Mouse (Mus musculus) stomach, embryonic 15.5 days (tissue): ENCODE measurements at regions not wholly inside any gene's neighbourhood (a gene's known extent, or its start where the extent isn't known, plus 50 kb on each side); places are given as distances from the start of the nearest gene placed in this dataset.

Experiments
- ATAC-seq: fragments of 200-750 bp; cut with Nextera tagmentation; 2 replicates; pipeline ENCODE4 v1.8.0; 2017; ENCODE audit warnings: low read depth, moderate number of reproducible peaks, moderate TSS enrichment; ENCODE audit not compliant: insufficient read depth, low FRiP score
- H3K27ac ChIP-seq: fragments of 300-500 bp; sonication (generic); 2 replicates; pipeline ENCODE4 v1.5.1; 2015; ENCODE audit warnings: mild to moderate bottlenecking, inconsistent platforms
- H3K27me3 ChIP-seq: fragments of 300-500 bp; sonication (generic); replicated peaks from 2 replicates; pipeline ENCODE4 v1.6.1; 2015; ENCODE audit warnings: inconsistent platforms
- H3K36me3 ChIP-seq: fragments of 300-500 bp; sonication (generic); 2 replicates; pipeline ENCODE4 v1.6.1; 2015; ENCODE audit warnings: inconsistent platforms
- H3K4me1 ChIP-seq: fragments of 300-500 bp; sonication (generic); 2 replicates; pipeline ENCODE4 v1.6.1; 2015; ENCODE audit warnings: inconsistent platforms
- H3K4me2 ChIP-seq: fragments of 300-500 bp; sonication (generic); 2 replicates; pipeline ENCODE4 v1.6.1; 2015; ENCODE audit warnings: mild to moderate bottlenecking, inconsistent platforms
- H3K4me3 ChIP-seq: fragments of 300-500 bp; sonication (generic); replicated peaks from 2 replicates; pipeline ENCODE4 v1.5.1; 2015; ENCODE audit warnings: inconsistent platforms
- H3K9ac ChIP-seq: fragments of 300-500 bp; sonication (generic); 2 replicates; pipeline ENCODE4 v1.6.1; 2015; ENCODE audit warnings: inconsistent platforms
- H3K9me3 ChIP-seq: fragments of 300-500 bp; sonication (generic); 2 replicates; pipeline ENCODE4 v1.6.1; 2016; ENCODE audit warnings: inconsistent platforms
- WGBS: fragments of 180-500 bp; shearing (Covaris S2); methylation state at CpG from one replicate; pipeline ENCODE4 v1.1.7; 2015; 5-methylcytosine and 5-hydroxymethylcytosine counted together

GRCm38 (mm10) chr3:145705317-145705716, 53.2 kb upstream of the Ddah1 start:
- no peak for ATAC-seq
- H3K9me3 ChIP-seq, result no peaks in the 10 kb centered on the region
- H3K4me1 ChIP-seq, result peaks cover 4% of the 10 kb centered on the region; the same call in 1 of the 2 replicates
- no peaks in the 10 kb centered on the region for H3K36me3 ChIP-seq
- WGBS, result 50% methylated on average over 5 of the region's 5 CpGs
- no peak overlapping the region for H3K27ac ChIP-seq
- H3K27me3 ChIP-seq, result no peaks in the 10 kb centered on the region
- H3K9ac ChIP-seq, result no peak overlapping the region
- no peak overlapping the region for H3K4me3 ChIP-seq
- H3K4me2 ChIP-seq, result no peak overlapping the region

DNA sequence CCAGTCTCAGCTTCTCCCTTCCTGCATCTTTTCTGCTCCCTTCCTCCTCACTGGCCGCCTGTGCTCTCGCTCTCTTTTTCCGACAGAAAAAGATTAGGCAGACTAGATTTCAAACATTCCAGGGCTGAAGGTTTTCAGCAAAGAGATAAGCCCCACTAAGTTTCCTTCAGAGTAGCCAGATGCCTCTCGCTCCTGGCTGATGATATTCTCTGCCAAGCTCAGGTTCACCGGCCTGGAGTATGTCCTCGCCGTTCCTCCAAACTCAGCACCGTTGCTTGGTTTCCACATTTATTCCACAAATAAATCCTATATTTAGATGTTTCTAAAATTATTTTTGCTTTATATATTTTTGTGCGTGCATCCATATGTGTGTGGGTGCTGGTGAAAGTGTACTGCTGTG, 54.3 kb upstream of the Ccn1 start:
- Histone ChIP-seq H3K9ac (no peak overlapping the region), H3K4me2 (no peak overlapping the region), H3K27me3 (no peaks in the 10 kb centered on the region), H3K9me3 (no peaks in the 10 kb centered on the region), H3K4me3 (no peak overlapping the region), H3K36me3 (no peaks in the 10 kb centered on the region), H3K27ac (0 out of 2 replicates have a peak overlapping the region, but pooled peaks have one; percentile 2), H3K4me1 (peaks cover 4% of the 10 kb centered on the region; the same call in 1 of the 2 replicates)
- 51% methylated on average over 9 of the region's 9 CpGs for WGBS
- ATAC-seq, result no peak

DNA sequence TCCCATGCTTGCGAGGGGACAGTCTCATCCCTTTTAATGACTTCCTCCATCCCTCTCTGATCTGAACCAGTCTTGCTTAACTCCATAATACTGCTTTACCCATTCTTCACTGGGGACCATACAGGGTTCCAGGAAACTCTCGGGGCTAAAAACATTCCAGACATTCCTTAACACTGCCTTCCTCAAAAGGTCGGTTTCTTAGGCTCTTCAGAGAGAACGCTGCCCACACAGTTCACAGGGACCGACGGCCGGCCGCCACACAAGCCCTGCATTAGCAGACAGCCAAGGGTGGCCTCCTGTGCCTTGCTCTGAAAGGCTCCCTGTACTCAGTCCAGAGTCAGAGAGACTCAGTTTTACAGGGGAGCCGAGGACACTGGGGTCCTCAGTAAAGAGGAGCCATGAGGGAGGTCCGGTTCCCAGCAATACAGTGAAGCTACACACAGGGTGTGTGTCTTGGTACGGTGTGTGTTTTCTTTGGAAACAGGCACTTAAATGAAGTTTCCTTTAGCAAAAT, 53.7 kb upstream of the Ccn1 start:
- Histone ChIP-seq H3K9me3 (no peaks in the 10 kb centered on the region), H3K27me3 (no peaks in the 10 kb centered on the region), H3K4me1 (peaks cover 4% of the 10 kb centered on the region; the same call in 1 of the 2 replicates), H3K9ac (no peak overlapping the region), H3K27ac (0 out of 2 replicates have a peak overlapping the region, but pooled peaks have one; percentile 2), H3K4me2 (no peak overlapping the region), H3K36me3 (no peaks in the 10 kb centered on the region), H3K4me3 (no peak overlapping the region)
- ATAC-seq, result no peak
- WGBS, result 20% methylated on average over 11 of the region's 11 CpGs

- WGBS, result 70% methylated on average over 5 of the region's 5 CpGs
- Histone ChIP-seq H3K27me3 (no peaks in the 10 kb centered on the region), H3K9ac (no peak overlapping the region), H3K4me3 (no peak overlapping the region), H3K4me2 (no peak overlapping the region), H3K9me3 (no peaks in the 10 kb centered on the region), H3K36me3 (no peaks in the 10 kb centered on the region), H3K27ac (no peak overlapping the region; the same call in 1 of the 2 replicates), H3K4me1 (peaks cover 4% of the 10 kb centered on the region; the same call in 1 of the 2 replicates)
- ATAC-seq, result no peak
These were observed 53.0 kb upstream of the Ccn1 start for GRCm38 (mm10) chr3:145702739-145703138.

- Histone ChIP-seq H3K4me1 (peaks cover 4% of the 10 kb centered on the region; the same call in 1 of the 2 replicates), H3K4me2 (no peak overlapping the region), H3K27me3 (no peaks in the 10 kb centered on the region), H3K36me3 (no peaks in the 10 kb centered on the region), H3K4me3 (no peak overlapping the region), H3K9me3 (no peaks in the 10 kb centered on the region), H3K9ac (no peak overlapping the region), H3K27ac (no peak overlapping the region)
- 81% methylated on average over 6 of the region's 6 CpGs for WGBS
- no peak for ATAC-seq
These were observed 52.2 kb upstream of the Ccn1 start for GRCm38 (mm10) chr3:145701945-145702344.
